Mouse (Mus musculus): Measurements from ENCODE around the gene Gm17490. TPM values are rescaled to one million over a fixed set of nuclear protein-coding genes. Genes with fewer than 3 reads are reported as not detected.

Gene Gm17490
- not detected for total RNA-seq (2021)
- long read RNA-seq, experiment 1: 0 reads
- long read RNA-seq, experiment 2: 0 reads

- intact Hi-C loops (cut with DNase I): no loop called here
- DNase-seq: no peak
Observed at GRCm38 (mm10) chr2:11625890-11626289, at the start of gene Gm17490. TSS of gene Gm17490 (minus strand) at chr2:11626264.

GRCm38 (mm10) chr2:11672144-11672543, 46.1 kb upstream of the Gm17490 start:
- intact Hi-C loops (cut with DNase I): no loop called here
- DNase-seq: no peak

- DNase-seq: peak in 1 of 2 experiments; percentile 8
- intact Hi-C loops (cut with DNase I): no loop called here
Observed at GRCm38 (mm10) chr2:11665326-11665725, 39.3 kb upstream of the Gm17490 start.

GRCm38 (mm10) chr2:11664806-11665205, 38.7 kb upstream of the Gm17490 start:
- intact Hi-C loops (cut with DNase I): loop anchor here (5.0 kb wide), 1 partner anchor 207 kb away; no protein-coding TSS in a partner anchor
- no peak for DNase-seq

- intact Hi-C loops (cut with DNase I): loop anchor here (5.0 kb wide), 1 partner anchor 208 kb away; no protein-coding TSS in a partner anchor
- peak; percentile 35 to 46 for DNase-seq
Observed at GRCm38 (mm10) chr2:11664367-11664766, 38.3 kb upstream of the Gm17490 start.

GRCm38 (mm10) chr2:11663961-11664360, 37.9 kb upstream of the Gm17490 start:
- peak; percentile 80 to 86 for DNase-seq
- intact Hi-C loops (cut with DNase I): loop anchor here (5.0 kb wide), 1 partner anchor 208 kb away; no protein-coding TSS in a partner anchor

GRCm38 (mm10) chr2:11662907-11663230, 36.8 kb upstream of the Gm17490 start:
- intact Hi-C loops (cut with DNase I): loop anchor here (5.0 kb wide), 1 partner anchor 209 kb away; no protein-coding TSS in a partner anchor
- DNase-seq: no peak

GRCm38 (mm10) chr2:11662143-11662906, 36.3 kb upstream of the Gm17490 start:
- intact Hi-C loops (cut with DNase I): loop anchor here (5.0 kb wide), 1 partner anchor 210 kb away; no protein-coding TSS in a partner anchor
- no peak for DNase-seq

GRCm38 (mm10) chr2:11659263-11659662, 33.2 kb upstream of the Gm17490 start:
- intact Hi-C loops (cut with DNase I): no loop called here
- no peak for DNase-seq

GRCm38 (mm10) chr2:11657581-11657980, 31.5 kb upstream of the Gm17490 start:
- intact Hi-C loops (cut with DNase I): no loop called here
- DNase-seq: no peak

- DNase-seq: peak in 1 of 2 experiments; percentile 16
- intact Hi-C loops (cut with DNase I): no loop called here
Observed at GRCm38 (mm10) chr2:11654990-11655931, 29.2 kb upstream of the Gm17490 start.

- DNase-seq: no peak
- intact Hi-C loops (cut with DNase I): no loop called here
Observed at GRCm38 (mm10) chr2:11653780-11654179, 27.7 kb upstream of the Gm17490 start.

- intact Hi-C loops (cut with DNase I): no loop called here
- DNase-seq: no peak
Observed at GRCm38 (mm10) chr2:11653330-11653729, 27.3 kb upstream of the Gm17490 start.

GRCm38 (mm10) chr2:11652780-11653179, 26.7 kb upstream of the Gm17490 start:
- intact Hi-C loops (cut with DNase I): no loop called here
- DNase-seq: no peak

- no peak for DNase-seq
- intact Hi-C loops (cut with DNase I): no loop called here
Observed at GRCm38 (mm10) chr2:11652196-11652595, 26.1 kb upstream of the Gm17490 start.

GRCm38 (mm10) chr2:11651476-11651875, 25.4 kb upstream of the Gm17490 start:
- DNase-seq: no peak
- intact Hi-C loops (cut with DNase I): no loop called here

- no peak for DNase-seq
- intact Hi-C loops (cut with DNase I): no loop called here
Observed at GRCm38 (mm10) chr2:11645297-11645696, 19.2 kb upstream of the Gm17490 start.

GRCm38 (mm10) chr2:11644057-11644456, 18.0 kb upstream of the Gm17490 start:
- intact Hi-C loops (cut with DNase I): no loop called here

GRCm38 (mm10) chr2:11642451-11642941, 16.4 kb upstream of the Gm17490 start, which contains the start of gene Il2ra:
TSS of gene Il2ra (plus strand) at chr2:11642807.
- intact Hi-C loops (cut with DNase I): no loop called here
- DNase-seq: no peak

More at GRCm38 (mm10) chr2:11644057-11644456, 18.0 kb upstream of the Gm17490 start:
- DNase-seq: no peak

GRCm38 (mm10) chr2:11637115-11637514, 11.1 kb upstream of the Gm17490 start:
- intact Hi-C loops (cut with DNase I): no loop called here
- DNase-seq: no peak

GRCm38 (mm10) chr2:11636138-11636480, 10.0 kb upstream of the Gm17490 start:
- intact Hi-C loops (cut with DNase I): no loop called here
- DNase-seq: no peak
